Mouse (Mus musculus) adrenal gland, adult 8-10 months (tissue): ENCODE results near the gene Atf7. TPM values are rescaled to one million over a fixed set of nuclear protein-coding genes. Genes with fewer than 3 reads are reported as not detected.

Source experiments
- DNase-seq: peaks from one replicate; pipeline ENCODE4 v3.0.0; 2022
- microRNA-seq, 2 experiments: library from miRNA; unstranded; fragments of <30 nt; microRNA quantifications; one replicate each; pipeline ENCODE4 v1.2.0; 2022
- total RNA-seq, 4 experiments: library from RNA; stranded (reverse); gene quantifications; 2 replicates each; pipeline ENCODE4 v1.2.4; 2022

Atf7 gene
- total RNA-seq, 4 experiments from 2014 or later: 55.5 to 104 (median 76.0) TPM

GRCm38 (mm10) chr15:102498322-102498721 lies 126.9 kb downstream of the Atf7 start:
- DNase-seq: no peak

- no peak for DNase-seq
Observed at GRCm38 (mm10) chr15:102487664-102488063, 137.6 kb downstream of the Atf7 start.

DNA sequence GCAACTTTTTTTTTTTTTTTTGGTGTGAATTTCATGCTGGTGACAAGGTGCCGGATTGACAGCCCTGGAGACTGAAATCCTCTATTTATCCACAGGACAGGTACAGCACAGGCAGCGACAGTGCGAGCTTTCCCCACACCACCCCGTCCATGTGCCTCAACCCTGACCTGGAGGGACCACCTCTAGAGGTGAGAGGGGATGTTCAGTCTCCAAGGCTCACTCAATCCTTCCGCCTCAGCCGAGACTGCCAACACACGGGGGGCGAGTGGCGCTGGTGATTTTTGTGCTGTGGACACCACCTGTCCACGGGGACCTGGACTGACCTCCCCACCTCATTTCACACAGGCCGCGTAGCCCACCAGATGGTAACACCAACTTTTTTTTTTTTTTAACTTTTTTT lies 139.4 kb downstream of the Atf7 start:
- DNase-seq: no peak

GRCm38 (mm10) chr15:102483136-102483535 lies 142.1 kb downstream of the Atf7 start:
- DNase-seq: no peak

Small RNAs within 50 kb of the gene (microRNA-seq; reads per million reads assigned to microRNA genes)
- gene Mir688: 0 to 0.17 reads per million in 2 experiments

Other genes starting within 250 kb of the Atf7 start
- 10 to 100 TPM; 75.8 to 97.0 (median 91.9) TPM for gene Sp1, start 219.3 kb downstream of the Atf7 start, total RNA-seq
- gene Amhr2, start 180.1 kb downstream of the Atf7 start, total RNA-seq: 1 to 10 TPM; 1.1 to 1.9 (median 1.6) TPM
- 100 to 1,000 TPM in 2 of 4 experiments, 10 to 100 TPM in 2; 71.8 to 170 (median 96.4) TPM for gene Prr13, start 166.4 kb downstream of the Atf7 start, total RNA-seq
- 100 to 1,000 TPM; 594 to 678 (median 630) TPM for gene Pcbp2, start 154.9 kb downstream of the Atf7 start, total RNA-seq
- 1 to 10 TPM in 3 of 4 experiments, not detected in 1; 3.5 to 9.2 (median 8.3) TPM for gene Gm10337, start 121.7 kb downstream of the Atf7 start, total RNA-seq
- 10 to 100 TPM in 3 of 4 experiments, 1 to 10 TPM in 1; 9.5 to 27.1 (median 18.0) TPM for gene Map3k12, start 108.4 kb downstream of the Atf7 start, total RNA-seq
- 10 to 100 TPM; 31.9 to 50.7 (median 41.9) TPM for gene Tarbp2, start 107.3 kb downstream of the Atf7 start, total RNA-seq
- gene Npff, start 100.5 kb downstream of the Atf7 start, total RNA-seq: 10 to 100 TPM in 1 of 4 experiments, 1 to 10 TPM in 3; 1.0 to 13.3 (median 5.6) TPM
- 1 to 10 TPM in 2 of 4 experiments, not detected in 2; 2.0 to 2.1 TPM for gene Gm28047, start 397 bp downstream of the Atf7 start, total RNA-seq
- 10 to 100 TPM in 2 of 4 experiments, 1 to 10 TPM in 2; 6.2 to 23.7 (median 10.8) TPM for gene Atp5g2, start 46.9 kb upstream of the Atf7 start, total RNA-seq
- 100 to 1,000 TPM; 119 to 225 (median 182) TPM for gene Calcoco1, start 96.7 kb upstream of the Atf7 start, total RNA-seq